Mouse (Mus musculus): ENCODE measurements around the gene Hist3h2a.

- TF ChIP-seq POLR2A (IDR thresholded peaks at IDR 0.05; ENCODE audit: insufficient read depth, low read length) (no peak), CTCF (IDR thresholded peaks at IDR 0.05; ENCODE audit: low read depth, low read length) (no peak)
These were observed 30.2 kb downstream of the Hist3h2a start for GRCm38 (mm10) chr11:58984657-58985056.

Measured in ES-Bruce4 (cell line).